Mouse (Mus musculus) brain, embryonic 14.5 days (tissue): ENCODE data around the gene Thegl.

ENCODE experiments used
- CTCF ChIP-seq: fragments of 200-500 bp; IDR thresholded peaks from 2 replicates; pipeline ENCODE4 v1.5.1; 2012; ENCODE audit warnings: inconsistent platforms, mild to moderate bottlenecking, moderate library complexity, borderline replicate concordance; ENCODE audit not compliant: insufficient read depth, insufficient read length; ENCODE audit errors: extremely low read depth
- POLR2A ChIP-seq: fragments of 200-500 bp; IDR thresholded peaks from 2 replicates; pipeline ENCODE4 v1.6.1; 2012; ENCODE audit warnings: mild to moderate bottlenecking, inconsistent platforms, borderline replicate concordance; ENCODE audit not compliant: poor library complexity, insufficient read depth, insufficient read length, severe bottlenecking; ENCODE audit errors: extremely low read depth

DNA sequence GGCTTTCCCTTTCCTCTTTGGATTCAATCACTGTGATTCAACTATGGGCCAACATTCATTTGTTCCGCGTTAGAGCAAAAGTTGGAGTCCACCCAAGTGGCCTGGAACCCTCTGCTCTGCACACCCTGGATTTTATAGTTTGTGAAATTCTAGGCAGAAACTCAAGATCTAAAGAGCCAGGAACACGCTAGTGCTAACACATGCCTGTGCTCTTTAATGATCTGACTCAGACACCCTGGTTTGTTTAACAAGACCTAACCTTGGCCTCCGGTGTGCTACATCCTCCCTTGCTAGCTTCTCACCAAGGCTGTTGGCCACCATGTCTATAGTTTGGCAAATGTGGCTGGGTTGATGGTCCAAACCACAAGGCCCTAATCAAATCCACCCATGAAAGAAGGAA lies 64.9 kb downstream of the Thegl start:
- TF ChIP-seq CTCF (no peak), POLR2A (no peak)
